Mouse (Mus musculus) liver, embryonic 14.5 days (tissue): ENCODE data around the gene Smg1.

Experiments used
- CTCF ChIP-seq: IDR thresholded peaks from 2 replicates; pipeline ENCODE4 v1.5.1; 2016; ENCODE audit warnings: antibody characterized with exemption, low read depth, control low read depth
- EP300 ChIP-seq: IDR thresholded peaks from 2 replicates; pipeline ENCODE4 v1.6.1; 2016; ENCODE audit warnings: antibody characterized with exemption, low read depth

DNA sequence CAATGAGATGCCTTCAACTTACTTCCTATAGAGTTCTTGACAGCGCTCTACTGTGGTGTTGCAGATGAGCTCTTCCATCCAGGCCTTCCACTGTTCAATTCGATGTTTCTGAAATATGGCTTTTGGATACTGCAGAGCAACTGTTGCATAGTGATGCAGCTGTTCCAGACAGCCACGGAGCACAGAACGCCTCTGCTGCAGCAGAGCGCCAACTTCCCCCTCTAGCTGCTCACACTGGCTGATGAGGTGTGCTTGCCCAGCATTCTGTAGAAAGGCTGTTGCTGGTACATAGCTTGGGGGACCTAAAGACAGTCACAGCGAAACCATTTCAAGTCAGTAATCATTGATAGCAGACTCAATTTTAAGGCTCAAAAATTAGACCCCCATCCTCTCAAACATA, 89.3 kb downstream of the Smg1 start:
- TF ChIP-seq CTCF: no peak
- no peak for TF ChIP-seq EP300
